Mouse (Mus musculus) hindbrain, postnatal 0 days (tissue): ENCODE data around the gene Prr18. TPM values are rescaled to one million over a fixed set of nuclear protein-coding genes. Genes with fewer than 3 reads are reported as not detected.

Experiments used
- ATAC-seq: fragments of 200-750 bp; cut with Nextera tagmentation; 2 replicates; pipeline ENCODE4 v1.8.0; 2017; ENCODE audit warnings: mild to moderate bottlenecking, moderate TSS enrichment, moderate library complexity
- DNase-seq: peaks from one replicate; pipeline ENCODE4 v3.0.0-alpha.2; 2015; ENCODE audit warnings: low spot score
- H3K27ac ChIP-seq: fragments of 300-500 bp; sonication (generic); 2 replicates; pipeline ENCODE4 v1.5.1; 2014; ENCODE audit warnings: mild to moderate bottlenecking
- H3K27me3 ChIP-seq: fragments of 300-500 bp; sonication (generic); 2 replicates; pipeline ENCODE4 v1.6.1; 2014; ENCODE audit warnings: low read length, mixed read lengths; ENCODE audit not compliant: insufficient read depth
- H3K36me3 ChIP-seq: fragments of 300-500 bp; sonication (generic); 2 replicates; pipeline ENCODE4 v1.6.1; 2014; ENCODE audit warnings: low read length, mixed read lengths; ENCODE audit not compliant: insufficient read depth
- H3K4me1 ChIP-seq: fragments of 300-500 bp; sonication (generic); 2 replicates; pipeline ENCODE4 v1.6.1; 2014; ENCODE audit warnings: antibody characterized with exemption, low read length, mixed read lengths; ENCODE audit not compliant: insufficient read depth
- H3K4me2 ChIP-seq: fragments of 300-500 bp; sonication (generic); 2 replicates; pipeline ENCODE4 v1.6.1; 2014; ENCODE audit warnings: low read depth, mild to moderate bottlenecking, low read length, moderate library complexity, mixed read lengths
- H3K4me3 ChIP-seq: fragments of 300-500 bp; sonication (generic); 2 replicates; pipeline ENCODE4 v1.5.1; 2014; ENCODE audit warnings: low read length
- H3K9ac ChIP-seq: fragments of 300-500 bp; sonication (generic); replicated peaks from 2 replicates; pipeline ENCODE4 v1.6.1; 2014; ENCODE audit warnings: mild to moderate bottlenecking, low read length, moderate library complexity, mixed read lengths
- H3K9me3 ChIP-seq: fragments of 300-500 bp; sonication (generic); 2 replicates; pipeline ENCODE4 v1.6.1; 2016; ENCODE audit warnings: low read length, mixed read lengths
- CTCF ChIP-seq: IDR thresholded peaks from 2 replicates; pipeline ENCODE4 v1.5.1; 2016; ENCODE audit warnings: antibody characterized with exemption, control low read depth, low read depth
- WGBS: fragments of 180-500 bp; shearing (Covaris S2); extraction: QIAGEN DNeasy Blood & Tissue Kit; methylation state at CpG from one replicate; pipeline ENCODE4 v1.1.7; 2014; 5-methylcytosine and 5-hydroxymethylcytosine counted together
- polyA plus RNA-seq: library from polyadenylated mRNA; unstranded; fragments of >200 nt; fragmentation: Nextera tagmentation; extraction: Ambion mirVana; gene quantifications from 2 replicates; pipeline ENCODE4 v1.2.1, GENCODE M21; 2015
- total RNA-seq: library from RNA; depleted of rRNA; stranded (reverse); fragments of >200 nt; gene quantifications from 2 replicates; pipeline ENCODE4 v1.2.3, GENCODE M21; 2014

Gene Prr18
- total and polyA plus RNA-seq, 2 experiments from 2014 or later, result 17.6 to 41.2 TPM

- Histone ChIP-seq H3K27ac (no peak overlapping the region; the same call in 1 of the 2 replicates), H3K36me3 (no peaks in the 10 kb centered on the region), H3K27me3 (no peaks in the 10 kb centered on the region), H3K9ac (no peak overlapping the region), H3K4me3 (no peak overlapping the region), H3K4me2 (no peak overlapping the region), H3K9me3 (no peaks in the 10 kb centered on the region), H3K4me1 (no peaks in the 10 kb centered on the region)
- TF ChIP-seq CTCF, result no peak
- 24% methylated on average over 7 of the region's 7 CpGs for WGBS
- ATAC-seq, result peak; percentile 88
- no peak for DNase-seq
Measured at GRCm38 (mm10) chr17:8351088-8351487, 13.8 kb downstream of the Prr18 start.

- ATAC-seq (no peak), DNase-seq (no peak)
- H3K9ac ChIP-seq, result no peak within 1 kb of the TSS
Measured at GRCm38 (mm10) chr17:8355692-8356091, 18.4 kb downstream of the Prr18 start, which contains the start of gene T2. Gene T2, plus strand, starts transcription at chr17:8355992.

GRCm38 (mm10) chr17:8357498-8357897 is 20.2 kb downstream of the Prr18 start:
- ATAC-seq (no peak), DNase-seq (no peak)
- 96% methylated on average over 6 of the region's 6 CpGs for WGBS
- Histone ChIP-seq H3K36me3 (no peaks in the 10 kb centered on the region), H3K9ac (no peak overlapping the region), H3K27ac (no peak overlapping the region), H3K9me3 (no peaks in the 10 kb centered on the region), H3K4me2 (no peak overlapping the region), H3K4me1 (peaks cover 5% of the 10 kb centered on the region), H3K4me3 (no peak overlapping the region), H3K27me3 (no peaks in the 10 kb centered on the region)
- no peak for TF ChIP-seq CTCF

More at GRCm38 (mm10) chr17:8355692-8356091, 18.4 kb downstream of the Prr18 start, which contains the start of gene T2:
- no peak for TF ChIP-seq CTCF
- Histone ChIP-seq H3K4me1 (no peaks in the 10 kb centered on the region), H3K27ac (no peak within 1 kb of the TSS), H3K27me3 (no peaks in the 10 kb centered on the region), H3K4me3 (no peak within 1 kb of the TSS), H3K9me3 (no peaks in the 10 kb centered on the region), H3K36me3 (no peaks in the 10 kb centered on the region), H3K4me2 (no peak within 1 kb of the TSS)
- 86% methylated on average over 6 of the region's 6 CpGs for WGBS

DNA sequence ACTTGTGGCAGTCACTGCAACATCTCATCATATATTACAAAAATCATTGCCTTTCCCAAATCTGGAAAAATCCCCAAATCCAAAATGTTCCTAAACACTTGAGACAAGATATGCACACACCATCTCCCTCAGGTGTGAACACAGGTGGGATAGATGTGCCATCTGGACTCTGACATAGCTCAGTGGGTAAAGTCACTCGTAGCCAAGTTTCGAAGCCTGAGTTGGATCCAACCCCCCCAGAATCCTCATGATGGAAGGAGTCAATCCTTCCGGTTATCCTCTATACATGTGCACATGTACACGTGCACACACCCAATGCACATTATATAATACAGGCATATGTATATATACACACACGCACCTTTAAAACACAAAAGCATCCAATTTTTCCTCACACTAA is 23.6 kb downstream of the Prr18 start:
- H3K4me3 ChIP-seq, result no peak overlapping the region
- no peaks in the 10 kb centered on the region for H3K27me3 ChIP-seq
- ATAC-seq (peak; percentile 24), DNase-seq (no peak)
- H3K27ac ChIP-seq, result no peak overlapping the region
- no peak overlapping the region for H3K4me2 ChIP-seq
- 73% methylated on average over 5 of the region's 5 CpGs for WGBS
- H3K36me3 ChIP-seq, result no peaks in the 10 kb centered on the region
- no peak for TF ChIP-seq CTCF
- peaks cover 5% of the 10 kb centered on the region for H3K4me1 ChIP-seq
- no peak overlapping the region for H3K9ac ChIP-seq
- no peaks in the 10 kb centered on the region for H3K9me3 ChIP-seq

DNA sequence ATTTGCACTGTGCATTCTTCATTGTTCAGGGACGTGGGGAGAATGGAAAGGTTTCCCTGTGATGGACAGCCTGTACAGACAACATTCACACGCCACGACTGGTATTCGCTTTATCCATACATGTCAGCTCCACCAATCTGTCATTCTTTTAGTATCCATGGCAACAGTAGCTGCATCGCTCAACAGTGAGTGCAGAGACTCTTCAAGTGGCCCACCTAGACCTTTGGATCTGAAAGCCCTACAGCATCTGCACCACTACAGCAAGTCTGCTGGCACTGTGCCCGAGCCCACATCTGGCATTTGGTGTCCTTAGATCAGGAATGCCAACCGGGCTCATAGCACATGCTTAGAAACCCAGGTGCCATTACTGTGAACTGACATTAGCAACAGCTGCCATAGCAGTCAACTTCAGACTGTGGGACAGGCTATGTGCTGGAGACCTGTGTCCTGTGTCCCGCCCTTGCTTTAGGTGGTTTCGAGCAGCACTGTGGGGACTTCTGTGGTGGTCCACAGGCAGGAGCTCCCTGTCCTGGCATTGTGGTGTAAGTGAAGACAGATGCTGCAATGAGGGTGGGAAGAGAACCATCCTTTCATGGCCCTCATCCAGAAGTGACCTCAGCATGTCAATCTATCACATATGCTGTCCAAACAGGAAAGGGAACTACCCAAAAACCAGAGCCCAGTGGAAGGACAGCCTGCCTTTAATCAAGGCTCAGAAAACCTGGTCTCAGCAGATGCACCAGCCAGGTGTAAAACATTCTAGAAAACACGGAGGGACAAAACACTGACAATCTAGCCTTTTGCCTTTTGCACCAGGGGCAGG is 24.2 kb downstream of the Prr18 start:
- H3K4me3 ChIP-seq, result no peak overlapping the region
- no peak overlapping the region for H3K4me2 ChIP-seq
- peaks cover 5% of the 10 kb centered on the region for H3K4me1 ChIP-seq
- DNase-seq, result peak; percentile 56
- H3K27ac ChIP-seq, result no peak overlapping the region; the same call in 1 of the 2 replicates
- 46% methylated on average over 10 of the region's 10 CpGs for WGBS
- H3K27me3 ChIP-seq, result no peaks in the 10 kb centered on the region
- TF ChIP-seq CTCF, result no peak
- H3K36me3 ChIP-seq, result no peaks in the 10 kb centered on the region
- H3K9ac ChIP-seq, result no peak overlapping the region
- no peaks in the 10 kb centered on the region for H3K9me3 ChIP-seq
- ATAC-seq, result peak; percentile 43

DNA sequence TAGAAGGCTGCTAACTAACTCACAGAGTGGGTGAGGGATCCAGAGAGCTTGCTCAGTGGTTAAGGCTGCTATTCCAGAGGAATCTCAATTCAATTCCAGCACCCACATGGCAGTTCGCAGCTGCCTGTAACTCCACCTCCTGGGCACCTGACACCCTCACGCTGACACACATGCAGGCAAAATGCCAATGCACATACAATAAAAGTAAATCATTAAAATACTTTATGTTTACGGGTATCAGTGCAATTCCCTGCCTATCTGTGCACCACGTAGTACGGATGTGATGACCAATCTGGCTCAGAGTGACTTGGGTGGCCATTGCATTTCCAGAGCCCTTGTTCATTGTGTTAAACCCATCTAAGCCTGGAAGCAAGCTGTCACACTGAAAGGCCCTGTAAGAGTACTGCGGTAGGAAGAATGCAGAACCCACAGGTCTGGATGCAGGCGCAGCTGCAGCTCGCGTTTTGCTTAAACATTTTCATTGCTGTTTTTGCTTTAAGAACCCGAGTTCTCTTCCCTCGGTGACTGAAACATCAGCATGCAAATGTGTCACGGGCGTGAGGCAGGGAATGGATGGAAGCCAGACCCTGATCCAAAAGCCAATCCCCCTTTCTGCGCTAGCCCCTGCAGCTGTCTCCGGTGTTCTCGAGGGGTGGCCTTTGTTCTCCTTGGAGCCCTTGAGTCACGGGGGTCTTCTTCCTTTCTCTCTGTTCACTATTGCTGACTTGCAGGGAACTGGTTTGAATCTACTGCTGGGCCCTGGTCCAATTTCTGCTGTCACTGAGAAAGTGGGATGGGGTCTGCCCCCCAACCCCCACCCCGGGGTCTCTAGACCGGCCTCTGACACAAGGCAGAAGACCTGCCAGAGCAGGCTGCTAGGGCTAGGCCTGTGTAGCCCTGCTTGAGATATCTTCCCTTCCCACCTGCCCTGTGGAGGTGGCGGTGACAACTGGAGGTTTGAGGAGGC is 30.5 kb downstream of the Prr18 start:
- no peaks in the 10 kb centered on the region for H3K9me3 ChIP-seq
- peaks cover 35% of the 10 kb centered on the region for H3K4me1 ChIP-seq
- peak; percentile 83 for DNase-seq
- peak; percentile 63 for ATAC-seq
- H3K4me2 ChIP-seq, result peak overlapping the region; percentile 43
- TF ChIP-seq CTCF, result no peak
- H3K36me3 ChIP-seq, result no peaks in the 10 kb centered on the region
- H3K27me3 ChIP-seq, result no peaks in the 10 kb centered on the region
- H3K27ac ChIP-seq, result peak overlapping the region; percentile 99
- H3K9ac ChIP-seq, result peak overlapping the region; percentile 50; the same call in 1 of the 2 replicates
- WGBS, result 8% methylated on average over 20 of the region's 20 CpGs
- no peak overlapping the region for H3K4me3 ChIP-seq
